Mouse (Mus musculus) olfactory bulb, adult 2 months (tissue): Measurements from ENCODE around the gene Farsb.

ENCODE experiments used
- CTCF ChIP-seq: fragments of 200-500 bp; IDR thresholded peaks from 2 replicates; pipeline ENCODE4 v1.5.1; 2012; ENCODE audit warnings: low read depth, mild to moderate bottlenecking, low read length, moderate library complexity; ENCODE audit not compliant: insufficient read depth
- POLR2A ChIP-seq: fragments of 200-500 bp; IDR thresholded peaks from 2 replicates; pipeline ENCODE4 v1.6.1; 2012; ENCODE audit warnings: mild to moderate bottlenecking, low read depth, low read length, moderate library complexity; ENCODE audit not compliant: insufficient read depth

DNA sequence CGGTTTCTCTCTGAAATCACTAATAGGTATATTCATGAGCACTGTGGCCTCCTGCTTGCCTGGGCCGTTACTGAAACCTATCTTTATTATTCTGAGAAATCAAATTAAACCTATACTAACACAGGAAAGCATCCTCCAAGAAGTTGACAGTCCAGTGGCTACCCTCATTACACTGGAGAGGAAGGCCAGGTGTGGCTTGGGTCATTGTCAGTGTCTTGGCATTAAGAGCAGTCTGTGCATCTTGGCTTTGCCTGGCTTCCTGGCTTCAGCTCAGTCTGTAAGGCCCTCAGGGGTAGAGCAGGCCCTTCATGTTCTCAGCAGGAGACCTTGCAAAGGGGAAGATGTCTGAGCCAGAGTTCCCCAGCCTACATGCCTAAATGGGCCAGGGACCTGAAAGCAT, 79.3 kb downstream of the Farsb start:
- TF ChIP-seq CTCF (no peak), POLR2A (no peak)
